Mouse (Mus musculus): ENCODE measurements around the gene Il17ra. TPM values are rescaled to one million over a fixed set of nuclear protein-coding genes. Genes with fewer than 3 reads are reported as not detected.

Gene Il17ra
- polyA plus RNA-seq, 1 experiment, result 10.8 TPM

DNA sequence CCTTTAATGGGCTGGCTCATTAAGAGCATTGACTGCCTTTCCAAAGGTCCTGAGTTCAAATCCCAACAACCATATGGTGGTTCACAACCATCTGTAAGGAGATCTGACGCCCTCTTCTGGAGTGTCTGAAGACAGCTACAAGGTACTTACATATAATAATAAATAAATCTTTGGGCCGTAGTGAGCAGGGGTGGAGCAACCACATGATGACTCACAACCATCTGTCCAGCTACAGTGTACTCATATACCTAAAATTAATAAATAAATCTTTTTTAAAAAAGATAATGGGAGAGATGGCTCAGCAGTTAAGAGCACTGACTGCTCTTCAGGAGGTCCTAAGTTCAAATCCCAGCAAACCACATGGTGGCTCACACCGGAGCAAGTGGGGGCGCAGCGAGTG lies 5.3 kb upstream of the Il17ra start:
- no peak overlapping the region for H3ac ChIP-seq (ENCODE audit: control insufficient read depth, insufficient read length, low read depth)
- H3K79me3 ChIP-seq (ENCODE audit: low read depth), result no peaks in the 10 kb centered on the region
- H3K79me2 ChIP-seq (ENCODE audit: control insufficient read depth, insufficient read depth), result no peaks in the 10 kb centered on the region
- H3K36me3 ChIP-seq (ENCODE audit: control insufficient read depth, insufficient read depth), result no peaks in the 10 kb centered on the region
- H3K4me3 ChIP-seq (ENCODE audit: insufficient read depth, poor library complexity, severe bottlenecking), result no peak overlapping the region
- TF ChIP-seq MYOD1 (IDR thresholded peaks at IDR 0.05; ENCODE audit: control insufficient read depth, insufficient read length, low read depth) (no peak), CEBPB (IDR thresholded peaks at IDR 0.05; ENCODE audit: low read depth) (no peak), CTCF (IDR thresholded peaks at IDR 0.05; ENCODE audit: control insufficient read depth, insufficient read depth, insufficient read length) (no peak), USF1 (IDR thresholded peaks at IDR 0.05; ENCODE audit: low read depth) (no peak), MAX (IDR thresholded peaks at IDR 0.05) (no peak), MYOG (IDR thresholded peaks at IDR 0.05; ENCODE audit: control insufficient read depth, extremely low read depth, insufficient read length) (no peak), FOSL1 (IDR thresholded peaks at IDR 0.05; ENCODE audit: insufficient read depth, low read length, poor library complexity, severe bottlenecking) (no peak)
- H3K27me3 ChIP-seq (ENCODE audit: control insufficient read depth, insufficient read depth, insufficient read length), result no peaks in the 10 kb centered on the region

- H3K79me2 ChIP-seq (ENCODE audit: control insufficient read depth, insufficient read depth), result peaks cover 32% of the 10 kb centered on the region
- no peaks in the 10 kb centered on the region for H3K36me3 ChIP-seq (ENCODE audit: control insufficient read depth, insufficient read depth)
- peaks cover 25% of the 10 kb centered on the region for H3K79me3 ChIP-seq (ENCODE audit: low read depth)
- H3K27me3 ChIP-seq (ENCODE audit: control insufficient read depth, insufficient read depth, insufficient read length), result no peaks in the 10 kb centered on the region
- H3ac ChIP-seq (ENCODE audit: control insufficient read depth, insufficient read length, low read depth), result no peak overlapping the region
- no peak overlapping the region for H3K4me3 ChIP-seq (ENCODE audit: insufficient read depth, poor library complexity, severe bottlenecking)
- TF ChIP-seq MYOG (IDR thresholded peaks at IDR 0.05; ENCODE audit: control insufficient read depth, extremely low read depth, insufficient read length) (no peak), MAX (IDR thresholded peaks at IDR 0.05) (no peak), CEBPB (IDR thresholded peaks at IDR 0.05; ENCODE audit: low read depth) (no peak), FOSL1 (IDR thresholded peaks at IDR 0.05; ENCODE audit: insufficient read depth, low read length, poor library complexity, severe bottlenecking) (no peak), USF1 (IDR thresholded peaks at IDR 0.05; ENCODE audit: low read depth) (no peak), CTCF (IDR thresholded peaks at IDR 0.05; ENCODE audit: control insufficient read depth, insufficient read depth, insufficient read length) (no peak), MYOD1 (IDR thresholded peaks at IDR 0.05; ENCODE audit: control insufficient read depth, insufficient read length, low read depth) (no peak)
Observed at GRCm38 (mm10) chr6:120461217-120461616, 1.8 kb upstream of the Il17ra start.

DNA sequence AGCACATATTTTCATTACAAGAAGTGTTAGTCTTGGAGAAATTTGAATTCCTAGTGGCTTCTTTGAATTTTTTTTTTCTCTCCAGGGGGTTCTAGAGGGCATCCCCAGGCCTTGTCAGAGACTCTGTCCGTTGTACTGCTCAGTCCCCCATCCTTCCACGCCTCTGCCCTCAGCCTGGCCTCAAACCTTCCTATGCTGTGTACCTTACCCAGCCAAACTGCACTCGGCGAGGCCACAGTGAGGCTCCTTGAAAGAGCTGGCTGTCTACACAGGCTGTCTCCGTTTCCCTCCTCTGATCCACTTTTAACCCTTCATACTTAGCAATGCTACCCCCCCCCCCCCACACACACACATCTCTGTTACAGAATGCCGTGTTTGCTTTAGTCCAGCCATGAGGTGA lies 796 bp upstream of the Il17ra start:
- H3K4me3 ChIP-seq (ENCODE audit: insufficient read depth, poor library complexity, severe bottlenecking), result no peak overlapping the region

DNA sequence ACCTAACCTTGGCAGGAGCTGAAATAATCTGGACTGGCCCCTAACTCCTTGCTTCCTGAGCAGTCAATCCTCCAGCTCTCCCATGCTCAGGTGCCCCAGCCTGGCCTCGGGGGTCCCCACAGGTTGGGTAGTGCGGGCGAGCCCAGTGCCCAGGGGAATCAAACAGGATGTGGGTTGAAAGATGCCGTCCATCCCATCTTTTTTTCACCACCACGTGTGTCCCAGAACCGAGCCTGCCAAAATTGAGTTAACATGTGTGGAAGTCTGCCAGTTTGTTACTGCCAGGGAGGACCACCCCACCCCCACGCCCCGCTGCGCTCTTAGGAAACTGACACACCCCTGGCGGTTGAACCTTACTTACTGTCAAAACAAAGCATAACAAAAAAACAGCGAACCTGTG lies 837 bp downstream of the Il17ra start:
- no peaks in the 10 kb centered on the region for H3K36me3 ChIP-seq (ENCODE audit: control insufficient read depth, insufficient read depth)
- peak; percentile 83 for TF ChIP-seq MAX (IDR thresholded peaks at IDR 0.05)
- TF ChIP-seq USF1 (IDR thresholded peaks at IDR 0.05; ENCODE audit: low read depth), result no peak
- no peak for TF ChIP-seq CEBPB (IDR thresholded peaks at IDR 0.05; ENCODE audit: low read depth)
- TF ChIP-seq MYOG (IDR thresholded peaks at IDR 0.05; ENCODE audit: control insufficient read depth, extremely low read depth, insufficient read length), result no peak
- no peak for TF ChIP-seq MYOD1 (IDR thresholded peaks at IDR 0.05; ENCODE audit: control insufficient read depth, insufficient read length, low read depth)
- H3K79me2 ChIP-seq (ENCODE audit: control insufficient read depth, insufficient read depth), result peaks cover 58% of the 10 kb centered on the region
- peak overlapping the region; percentile 81 for H3ac ChIP-seq (ENCODE audit: control insufficient read depth, insufficient read length, low read depth)
- peaks cover 49% of the 10 kb centered on the region for H3K79me3 ChIP-seq (ENCODE audit: low read depth)
- H3K4me3 ChIP-seq (ENCODE audit: insufficient read depth, poor library complexity, severe bottlenecking), result peak overlapping the region; percentile 57
- H3K27me3 ChIP-seq (ENCODE audit: control insufficient read depth, insufficient read depth, insufficient read length), result no peaks in the 10 kb centered on the region

More for the DNA sequence above, 796 bp upstream of the Il17ra start:
- Histone ChIP-seq H3K27me3 (ENCODE audit: control insufficient read depth, insufficient read depth, insufficient read length) (no peaks in the 10 kb centered on the region), H3ac (ENCODE audit: control insufficient read depth, insufficient read length, low read depth) (no peak overlapping the region), H3K36me3 (ENCODE audit: control insufficient read depth, insufficient read depth) (no peaks in the 10 kb centered on the region), H3K79me2 (ENCODE audit: control insufficient read depth, insufficient read depth) (peaks cover 42% of the 10 kb centered on the region), H3K79me3 (ENCODE audit: low read depth) (peaks cover 34% of the 10 kb centered on the region)
- TF ChIP-seq CTCF (IDR thresholded peaks at IDR 0.05; ENCODE audit: control insufficient read depth, insufficient read depth, insufficient read length) (no peak), MYOG (IDR thresholded peaks at IDR 0.05; ENCODE audit: control insufficient read depth, extremely low read depth, insufficient read length) (no peak), MYOD1 (IDR thresholded peaks at IDR 0.05; ENCODE audit: control insufficient read depth, insufficient read length, low read depth) (no peak), CEBPB (IDR thresholded peaks at IDR 0.05; ENCODE audit: low read depth) (no peak)

- H3K36me3 ChIP-seq (ENCODE audit: control insufficient read depth, insufficient read depth), result no peaks in the 10 kb centered on the region
- peak overlapping the region; percentile 57 for H3K4me3 ChIP-seq (ENCODE audit: insufficient read depth, poor library complexity, severe bottlenecking)
- no peak for TF ChIP-seq MYOG (IDR thresholded peaks at IDR 0.05; ENCODE audit: control insufficient read depth, extremely low read depth, insufficient read length)
- TF ChIP-seq CEBPB (IDR thresholded peaks at IDR 0.05; ENCODE audit: low read depth), result no peak
- no peak for TF ChIP-seq USF1 (IDR thresholded peaks at IDR 0.05; ENCODE audit: low read depth)
- no peak for TF ChIP-seq CTCF (IDR thresholded peaks at IDR 0.05; ENCODE audit: control insufficient read depth, insufficient read depth, insufficient read length)
- TF ChIP-seq MYOD1 (IDR thresholded peaks at IDR 0.05; ENCODE audit: control insufficient read depth, insufficient read length, low read depth), result no peak
- no peak for TF ChIP-seq MAX (IDR thresholded peaks at IDR 0.05)
- no peak for TF ChIP-seq FOSL1 (IDR thresholded peaks at IDR 0.05; ENCODE audit: insufficient read depth, low read length, poor library complexity, severe bottlenecking)
- H3K27me3 ChIP-seq (ENCODE audit: control insufficient read depth, insufficient read depth, insufficient read length), result no peaks in the 10 kb centered on the region
- no peak overlapping the region for H3ac ChIP-seq (ENCODE audit: control insufficient read depth, insufficient read length, low read depth)
- H3K79me3 ChIP-seq (ENCODE audit: low read depth), result peaks cover 53% of the 10 kb centered on the region
- peaks cover 64% of the 10 kb centered on the region for H3K79me2 ChIP-seq (ENCODE audit: control insufficient read depth, insufficient read depth)
Observed at GRCm38 (mm10) chr6:120464406-120464939, 1.4 kb downstream of the Il17ra start.

DNA sequence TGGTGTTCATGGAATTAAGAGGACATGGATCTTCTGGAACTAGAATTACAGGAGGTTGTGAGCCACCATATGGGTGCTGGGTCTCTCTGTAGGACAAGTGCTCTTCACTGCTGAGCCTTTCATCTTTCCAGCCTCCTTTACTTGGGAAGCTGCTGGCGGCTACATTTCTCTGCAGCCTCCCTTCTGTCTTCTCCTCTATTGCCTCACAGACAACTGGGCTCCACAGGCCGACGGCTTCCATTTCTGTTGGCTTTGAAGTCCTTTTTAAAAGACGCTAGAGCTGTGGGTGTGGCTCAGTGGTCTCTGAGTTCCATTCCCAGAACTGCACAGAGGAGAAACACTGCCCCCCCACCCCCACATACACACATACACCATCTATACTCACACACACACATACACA lies 2.3 kb downstream of the Il17ra start:
- peaks cover 59% of the 10 kb centered on the region for H3K79me3 ChIP-seq (ENCODE audit: low read depth)

More for the DNA sequence above, 2.3 kb downstream of the Il17ra start:
- Histone ChIP-seq H3K36me3 (ENCODE audit: control insufficient read depth, insufficient read depth) (no peaks in the 10 kb centered on the region), H3ac (ENCODE audit: control insufficient read depth, insufficient read length, low read depth) (no peak overlapping the region), H3K4me3 (ENCODE audit: insufficient read depth, poor library complexity, severe bottlenecking) (no peak overlapping the region), H3K27me3 (ENCODE audit: control insufficient read depth, insufficient read depth, insufficient read length) (no peaks in the 10 kb centered on the region), H3K79me2 (ENCODE audit: control insufficient read depth, insufficient read depth) (peaks cover 73% of the 10 kb centered on the region)
- TF ChIP-seq FOSL1 (IDR thresholded peaks at IDR 0.05; ENCODE audit: insufficient read depth, low read length, poor library complexity, severe bottlenecking), result no peak
- TF ChIP-seq MAX (IDR thresholded peaks at IDR 0.05), result no peak
- TF ChIP-seq MYOD1 (IDR thresholded peaks at IDR 0.05; ENCODE audit: control insufficient read depth, insufficient read length, low read depth), result no peak
- no peak for TF ChIP-seq USF1 (IDR thresholded peaks at IDR 0.05; ENCODE audit: low read depth)
- no peak for TF ChIP-seq MYOG (IDR thresholded peaks at IDR 0.05; ENCODE audit: control insufficient read depth, extremely low read depth, insufficient read length)
- no peak for TF ChIP-seq CEBPB (IDR thresholded peaks at IDR 0.05; ENCODE audit: low read depth)
- no peak for TF ChIP-seq CTCF (IDR thresholded peaks at IDR 0.05; ENCODE audit: control insufficient read depth, insufficient read depth, insufficient read length)

Data from C2C12 (cell line).